Mouse (Mus musculus) layer of hippocampus, adult 18-20 months (tissue): ENCODE measurements at regions not wholly inside any gene's neighbourhood (a gene's known extent, or its start where the extent isn't known, plus 50 kb on each side); places are given as distances from the start of the nearest gene placed in this dataset.

Experiments used
- DNase-seq, 2 experiments: peaks; one replicate each; pipeline ENCODE4 v3.0.0; 2022; ENCODE audit warnings: low spot score in 2 of 2

DNA sequence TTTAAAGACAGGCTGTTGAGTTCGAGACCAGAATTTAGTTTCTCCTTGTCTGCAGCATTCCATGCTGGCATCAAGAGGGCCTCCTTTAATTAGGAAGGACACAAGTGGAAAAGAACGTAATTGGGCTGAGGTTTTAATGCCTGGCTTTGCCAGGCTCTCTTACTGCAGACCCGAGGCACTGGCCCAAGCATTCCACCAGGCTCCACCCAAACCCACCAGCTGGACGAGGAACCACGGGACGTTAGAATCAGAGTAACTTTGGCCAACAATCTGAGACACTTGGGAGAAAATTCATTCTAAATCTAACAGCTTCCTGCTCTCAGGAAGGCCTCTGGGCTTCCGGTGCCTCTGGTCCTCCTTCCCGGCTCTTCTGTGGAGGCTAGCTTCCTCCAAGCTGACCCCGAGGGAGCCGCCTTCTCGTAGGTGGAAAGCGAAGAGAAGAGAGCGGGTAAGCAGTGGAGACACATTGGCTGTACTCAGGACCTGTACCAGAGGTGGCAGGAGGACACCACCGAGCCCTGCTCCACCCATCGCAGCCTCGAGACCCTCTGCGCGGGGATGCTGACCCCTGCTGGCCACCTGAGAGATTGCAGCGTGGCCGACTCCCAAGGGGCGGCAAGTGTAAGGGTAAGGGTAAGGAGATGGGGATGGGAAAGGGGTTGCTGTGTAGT, 105.5 kb downstream of the Tmem17 start:
- DNase-seq = peak; percentile 77 to 86

DNA sequence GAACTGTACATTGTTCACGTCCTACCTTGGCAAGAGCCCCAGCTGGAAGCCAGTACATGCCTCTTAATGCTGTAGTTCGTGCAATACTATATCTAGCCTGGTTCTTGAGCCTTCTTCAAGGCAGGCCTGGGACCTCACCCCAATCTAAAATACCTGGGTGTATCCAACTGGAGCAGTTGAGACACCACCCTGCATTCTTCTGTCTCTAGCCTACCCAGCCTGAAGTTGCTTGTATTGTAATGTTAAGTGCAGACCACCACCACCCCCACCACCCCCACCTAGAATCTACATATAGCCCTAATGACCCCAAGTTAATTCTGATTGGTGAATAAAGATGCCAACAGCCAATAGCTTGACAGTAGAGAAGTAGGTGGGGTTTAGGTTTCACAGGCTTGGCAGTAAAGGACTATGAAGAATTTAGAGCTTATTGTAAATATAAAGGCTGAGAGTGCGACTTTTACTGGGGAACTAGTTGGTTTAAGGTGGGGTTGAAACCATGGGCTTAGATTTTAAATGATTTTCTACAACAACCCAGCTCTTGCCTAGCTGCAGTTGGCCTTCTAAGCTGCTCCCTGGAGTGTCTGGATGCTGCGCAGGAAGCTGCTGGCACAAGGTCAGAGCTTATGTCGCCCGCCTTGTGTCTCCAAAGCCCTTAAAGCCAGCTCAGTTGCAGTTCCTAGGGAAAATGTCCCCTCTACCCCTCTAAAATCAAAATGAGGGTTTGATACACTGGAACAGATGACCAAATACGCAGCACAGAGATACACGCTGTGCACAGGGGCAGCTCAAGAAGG, 109.2 kb downstream of the Tmem17 start:
- DNase-seq = no peak

GRCm38 (mm10) chr11:22621868-22622267, 110.0 kb downstream of the Tmem17 start:
- no peak for DNase-seq

DNA sequence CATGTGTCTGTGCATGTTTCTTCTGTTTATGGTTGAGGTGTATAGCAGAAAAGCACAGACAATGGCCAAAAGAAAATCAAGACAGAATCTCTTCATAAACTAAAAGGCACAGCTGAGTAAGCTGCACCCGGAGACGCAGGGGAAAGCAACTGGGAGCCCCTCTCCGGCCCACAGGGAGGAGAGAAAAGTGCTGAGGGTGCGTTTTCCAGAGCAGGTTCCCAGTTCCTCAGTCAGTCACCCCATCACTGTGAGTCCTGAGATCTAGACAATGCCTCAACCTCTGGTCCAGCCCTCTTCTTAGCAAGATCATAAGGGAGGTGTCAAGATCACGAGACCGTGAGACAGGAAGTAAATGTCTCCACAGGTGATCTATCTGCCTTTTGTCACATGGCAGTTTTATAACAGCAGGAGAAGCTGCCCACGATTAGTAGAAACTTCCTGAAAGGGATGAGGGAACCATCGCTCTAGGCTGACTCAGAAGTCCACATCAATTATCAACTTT, 110.7 kb downstream of the Tmem17 start:
- no peak for DNase-seq

DNA sequence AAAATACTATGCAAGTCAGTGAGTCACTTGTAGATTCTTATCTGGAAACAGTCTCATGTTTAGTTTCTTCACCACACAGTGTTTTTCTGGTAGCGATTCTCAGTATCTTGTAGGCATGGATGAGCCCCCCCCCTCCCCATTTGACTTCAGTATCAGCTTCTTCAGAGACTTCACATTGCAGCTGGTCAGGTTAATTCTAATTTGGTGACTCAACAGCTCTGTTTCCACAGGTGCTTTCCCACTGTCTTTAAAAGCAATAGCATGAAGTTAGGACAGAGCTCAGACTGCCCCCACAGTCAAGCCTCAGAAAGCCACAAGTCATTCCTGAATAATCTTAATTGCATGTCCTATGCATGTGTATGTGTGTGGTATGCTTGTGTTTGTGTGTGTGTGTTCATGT, 114.5 kb downstream of the Tmem17 start:
- no peak for DNase-seq

DNA sequence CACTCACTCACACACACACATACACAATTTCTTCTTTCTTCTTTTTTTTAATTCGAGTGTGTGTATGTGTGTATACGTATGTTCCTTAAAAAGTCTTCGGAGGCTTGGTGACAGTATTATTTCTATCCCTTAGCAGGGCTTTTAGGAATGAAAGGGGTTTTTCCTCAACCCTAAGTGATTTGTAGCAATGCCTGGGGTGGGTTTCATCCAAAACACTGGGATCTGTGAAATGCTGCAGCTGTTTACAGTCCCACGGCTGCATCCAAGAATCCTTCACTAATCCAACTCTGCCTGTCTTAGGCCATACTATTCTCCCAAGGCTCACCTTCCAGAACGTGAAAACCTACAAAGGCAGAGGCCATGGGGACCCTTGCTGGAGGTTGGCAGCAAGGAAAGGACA, 116.6 kb downstream of the Tmem17 start:
- DNase-seq = no peak

DNA sequence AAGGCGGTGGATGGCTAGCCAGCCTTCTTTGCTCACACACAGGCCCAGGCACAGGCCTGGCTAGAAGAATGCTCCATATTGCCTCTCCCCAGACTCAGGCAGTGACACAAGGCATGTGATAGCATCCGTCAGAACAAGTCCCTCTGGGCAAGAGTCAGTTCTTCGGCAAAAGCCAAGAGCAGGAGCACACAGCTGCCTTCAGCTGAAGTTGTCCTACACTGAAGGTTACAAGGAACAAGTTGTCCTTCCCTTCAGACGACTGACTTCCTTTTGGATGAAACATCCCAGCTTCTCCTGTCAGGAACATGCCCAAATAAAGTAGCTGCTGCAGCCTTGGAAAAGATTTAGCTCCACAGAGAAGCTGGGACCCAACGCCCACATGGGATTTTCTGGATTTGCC, 117.1 kb downstream of the Tmem17 start:
- DNase-seq = no peak

DNA sequence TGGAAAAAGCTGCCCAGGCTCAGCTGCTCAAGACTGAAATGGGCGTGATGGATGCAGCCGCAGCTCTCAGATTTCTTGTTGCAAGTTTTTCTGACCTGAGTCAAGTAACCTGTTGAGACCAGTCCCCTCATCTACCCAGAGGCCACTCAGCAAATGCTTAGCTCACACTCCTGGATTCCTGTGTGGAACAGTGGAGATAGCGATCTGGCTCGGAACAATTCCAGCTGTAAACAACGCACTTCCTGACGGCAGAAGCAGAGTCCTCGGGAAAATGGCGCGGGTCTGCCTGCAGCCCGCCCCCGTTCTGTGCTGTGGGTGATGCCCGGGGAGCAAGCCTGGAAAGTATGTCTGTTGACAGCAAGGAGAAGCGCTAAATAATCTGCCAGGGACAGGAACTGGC, 117.7 kb downstream of the Tmem17 start:
- no peak for DNase-seq

- DNase-seq = no peak
These were observed 118.1 kb downstream of the Tmem17 start for GRCm38 (mm10) chr11:22629991-22630390.

- DNase-seq = no peak
These were observed 119.1 kb downstream of the Tmem17 start for GRCm38 (mm10) chr11:22630982-22631381.

DNA sequence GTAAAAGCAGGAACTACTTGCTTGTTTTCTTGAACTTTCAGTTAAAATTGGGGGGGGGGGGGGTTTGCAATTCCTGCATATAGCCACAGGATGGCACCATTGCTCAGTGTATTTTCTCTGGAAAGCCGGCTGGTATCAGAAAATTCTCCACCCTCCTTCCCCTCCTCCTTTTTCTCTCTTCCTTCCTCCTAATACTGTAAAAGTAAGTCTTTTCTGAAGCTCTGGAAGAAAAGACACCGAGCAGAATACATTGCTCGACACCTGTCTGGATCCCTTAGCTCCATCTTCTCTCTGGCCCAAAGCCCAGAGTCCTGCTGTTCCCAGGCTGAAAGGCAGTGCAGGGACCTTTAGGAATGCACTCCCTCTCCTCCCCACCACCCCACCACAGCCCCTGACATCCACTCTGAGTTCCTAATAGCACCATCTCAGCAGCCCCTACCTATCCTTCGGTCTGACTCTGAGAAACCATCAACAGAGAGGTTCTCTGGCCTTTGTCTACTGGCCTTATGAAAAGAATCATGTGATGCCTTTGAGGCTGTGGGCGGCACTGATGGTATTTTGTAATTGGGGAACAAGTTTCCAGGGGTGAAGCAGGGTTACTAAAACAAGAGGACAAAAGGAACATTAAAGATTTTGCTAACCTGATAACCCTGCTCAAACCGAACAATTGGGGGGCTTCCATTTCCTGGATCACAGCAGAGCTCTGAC, 119.9 kb downstream of the Tmem17 start:
- peak in 1 of 2 experiments; percentile 24 for DNase-seq

DNA sequence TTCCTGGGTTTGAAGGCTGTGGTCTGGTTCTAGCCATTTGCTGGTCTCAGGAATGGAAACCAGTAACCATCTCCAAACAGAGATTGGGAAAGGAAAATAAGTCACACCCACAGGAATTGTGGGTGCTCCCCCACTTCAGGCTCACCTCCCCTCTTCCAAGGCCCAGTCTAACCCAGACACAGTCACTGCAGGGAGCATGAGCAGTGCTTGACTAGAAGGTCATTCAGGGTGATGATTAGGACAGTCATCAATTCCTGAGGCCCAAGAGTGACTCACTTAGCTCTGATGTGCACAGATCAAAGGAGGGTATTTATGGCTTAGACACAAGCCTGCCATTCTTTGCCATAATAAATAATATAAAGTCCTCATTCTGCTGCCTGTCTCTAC, 120.4 kb downstream of the Tmem17 start:
- DNase-seq = no peak

GRCm38 (mm10) chr11:22632988-22633387, 121.1 kb downstream of the Tmem17 start:
- DNase-seq = peak in 1 of 2 experiments; percentile 55

GRCm38 (mm10) chr11:22633961-22634360, 122.1 kb downstream of the Tmem17 start:
- DNase-seq = no peak

GRCm38 (mm10) chr11:22635021-22635420, 123.1 kb downstream of the Tmem17 start:
- DNase-seq = no peak

GRCm38 (mm10) chr11:22636321-22636720, 124.4 kb downstream of the Tmem17 start:
- DNase-seq = no peak

DNA sequence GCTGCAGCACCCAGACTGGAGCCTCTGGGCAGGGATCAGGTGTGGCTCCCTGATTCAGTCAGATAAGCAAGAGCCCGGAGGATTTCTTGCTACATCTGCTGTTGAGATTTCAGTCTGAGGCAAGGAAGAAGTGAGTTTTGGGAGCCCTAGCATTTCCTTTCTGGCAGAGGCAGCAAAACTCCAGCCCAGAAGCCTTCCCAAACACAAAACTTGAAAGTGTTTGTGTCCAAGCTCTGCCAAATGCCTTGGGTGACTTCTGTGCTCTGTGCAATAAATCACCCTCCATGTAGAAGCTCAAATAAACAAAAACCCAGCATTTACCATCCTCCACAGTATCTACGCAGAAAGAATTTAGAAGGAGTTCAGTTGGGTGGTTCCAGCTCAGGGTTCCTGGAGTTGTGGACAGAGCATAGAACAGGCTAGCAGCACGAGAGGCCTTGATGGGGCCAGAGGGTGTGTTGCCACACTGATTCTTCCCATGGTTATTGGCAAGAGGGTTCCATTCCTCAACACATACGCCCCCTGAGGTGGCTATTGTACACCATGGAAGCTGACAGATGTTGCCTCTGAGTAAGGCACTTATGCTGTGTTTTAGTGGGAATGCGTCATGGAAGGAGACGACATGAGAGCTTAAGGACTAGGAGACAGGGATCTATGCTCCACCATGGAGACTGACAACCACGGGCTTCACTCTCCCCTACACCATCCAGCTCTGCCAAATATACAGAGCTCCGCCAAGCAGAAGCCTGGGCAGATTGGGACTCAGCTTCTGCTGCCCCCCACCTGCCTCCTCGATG, 125.1 kb downstream of the Tmem17 start:
- DNase-seq = peak in 1 of 2 experiments; percentile 31

DNA sequence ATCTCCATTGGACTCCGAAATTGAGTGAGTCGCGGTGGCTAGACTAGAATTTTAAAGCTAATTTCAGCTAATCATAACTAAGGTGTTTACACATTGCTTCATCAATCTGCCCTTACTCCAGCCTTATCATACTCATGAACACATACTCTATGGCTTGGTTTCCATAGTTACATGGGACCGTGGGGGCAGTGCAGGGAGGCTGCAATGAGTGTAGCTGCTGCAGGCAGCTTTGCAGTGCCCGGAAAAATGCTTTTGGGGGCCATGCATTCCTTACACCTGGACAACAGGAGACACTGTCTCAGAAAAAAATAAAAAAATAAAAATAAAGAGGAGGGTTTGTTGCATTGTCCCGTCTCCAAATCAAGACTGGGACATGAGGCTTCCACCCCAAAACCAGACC, 126.3 kb downstream of the Tmem17 start:
- peak in 1 of 2 experiments; percentile 68 for DNase-seq

DNA sequence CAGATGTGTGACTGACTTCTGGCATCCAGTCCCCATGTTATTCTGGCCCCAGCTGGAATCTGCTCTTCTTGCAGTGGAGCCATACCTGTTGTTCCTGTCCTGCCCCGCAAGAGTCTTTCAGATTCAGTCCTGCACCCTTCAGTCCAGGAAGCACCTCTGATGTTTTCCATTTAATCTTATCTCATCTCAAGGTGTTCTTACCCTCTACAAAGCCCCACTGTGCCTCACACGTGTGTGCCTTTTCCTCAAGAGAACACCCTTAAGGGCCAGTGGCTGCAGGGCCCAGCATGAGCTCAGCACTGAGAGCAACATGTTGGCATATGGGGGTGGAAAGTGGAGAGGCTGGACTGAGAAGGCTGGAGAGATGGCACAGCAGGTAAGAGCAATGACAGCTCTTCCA, 126.8 kb downstream of the Tmem17 start:
- no peak for DNase-seq

- no peak for DNase-seq
These were observed 128.6 kb downstream of the Tmem17 start for GRCm38 (mm10) chr11:22640371-22640990.

DNA sequence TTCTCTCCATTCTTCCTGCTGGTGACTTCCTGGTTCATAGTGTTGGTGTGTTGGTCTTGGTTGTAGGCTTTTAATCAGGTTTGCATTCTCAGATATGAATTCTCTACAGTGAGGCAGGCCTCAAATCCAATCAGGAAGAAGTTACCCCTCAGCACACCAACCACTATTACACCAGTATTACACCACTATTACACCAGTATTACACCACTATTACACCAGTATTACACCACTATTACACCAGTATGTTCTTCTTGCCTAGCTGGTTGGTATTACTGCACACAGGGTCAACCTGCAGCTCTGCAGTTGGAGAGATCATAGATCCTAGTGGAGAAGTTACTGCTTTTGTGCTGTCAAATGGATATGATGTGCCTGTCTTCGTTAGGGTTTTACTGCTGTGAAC, 129.6 kb downstream of the Tmem17 start:
- no peak for DNase-seq
